Mouse (Mus musculus) embryonic facial prominence, embryonic 10.5 days (tissue): ENCODE measurements around the gene Grik4. TPM values are rescaled to one million over a fixed set of nuclear protein-coding genes. Genes with fewer than 3 reads are reported as not detected.

Source experiments
- DNase-seq: peaks from one replicate; pipeline ENCODE4 v3.0.0-alpha.2; 2017; ENCODE audit warnings: low spot score
- H3K27ac ChIP-seq: fragments of 300-500 bp; sonication (generic); replicated peaks from 2 replicates; pipeline ENCODE4 v1.5.1; 2016; ENCODE audit warnings: mild to moderate bottlenecking
- H3K27me3 ChIP-seq: fragments of 300-500 bp; sonication (generic); replicated peaks from 2 replicates; pipeline ENCODE4 v1.6.1; 2016; ENCODE audit warnings: low read depth, mild to moderate bottlenecking; ENCODE audit not compliant: poor library complexity, severe bottlenecking
- H3K36me3 ChIP-seq: fragments of 300-500 bp; sonication (generic); replicated peaks from 2 replicates; pipeline ENCODE4 v1.6.1; 2016; ENCODE audit warnings: mild to moderate bottlenecking, moderate library complexity
- H3K4me1 ChIP-seq: fragments of 300-500 bp; sonication (generic); 2 replicates; pipeline ENCODE4 v1.6.1; 2016
- H3K4me3 ChIP-seq: fragments of 300-500 bp; sonication (generic); 2 replicates; pipeline ENCODE4 v1.5.1; 2016; ENCODE audit warnings: mild to moderate bottlenecking, moderate library complexity
- H3K9me3 ChIP-seq: fragments of 300-500 bp; sonication (generic); 2 replicates; pipeline ENCODE4 v1.6.1; 2016; ENCODE audit warnings: mild to moderate bottlenecking
- WGBS: fragments of 180-500 bp; shearing (Covaris S2); methylation state at CpG from one replicate; pipeline ENCODE4 v1.1.7; 2016; 5-methylcytosine and 5-hydroxymethylcytosine counted together
- microRNA-seq: library from miRNA; unstranded; fragments of <30 nt; microRNA quantifications from one replicate; pipeline ENCODE4, GENCODE M21; 2017
- polyA plus RNA-seq: library from polyadenylated mRNA; unstranded; fragments of >200 nt; fragmentation: Nextera tagmentation; extraction: Ambion mirVana; gene quantifications from 2 replicates; pipeline ENCODE4 v1.2.1, GENCODE M21; 2016

Grik4 gene
- polyA plus RNA-seq, 1 experiment from 2014 or later, result 0.96 TPM

DNA sequence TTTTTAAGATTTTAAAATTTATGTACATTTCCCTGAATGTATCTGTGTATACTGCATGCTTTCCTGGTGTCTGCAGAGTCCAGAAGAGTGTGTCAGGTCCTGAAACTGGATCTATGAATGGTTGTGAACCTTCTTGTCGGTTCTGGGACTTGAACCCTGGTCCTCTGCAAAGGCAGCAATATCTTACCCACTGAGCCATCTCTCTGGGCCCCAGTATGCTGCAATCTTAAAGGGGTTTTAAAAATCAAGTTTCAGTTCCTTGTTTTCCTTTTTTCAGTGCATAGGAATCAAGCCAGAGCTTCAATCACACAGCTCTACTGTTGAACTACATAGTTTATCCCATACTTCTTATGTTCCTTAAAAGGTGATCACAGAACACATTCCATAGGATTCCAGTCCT, 461.3 kb downstream of the Grik4 start:
- no peaks in the 10 kb centered on the region for H3K27me3 ChIP-seq
- H3K36me3 ChIP-seq, result no peaks in the 10 kb centered on the region
- peaks cover 6% of the 10 kb centered on the region for H3K4me1 ChIP-seq
- no peaks in the 10 kb centered on the region for H3K9me3 ChIP-seq
- no peak overlapping the region for H3K27ac ChIP-seq
- H3K4me3 ChIP-seq, result no peak overlapping the region
- DNase-seq, result no peak
- WGBS, result 83% methylated on average over 1 of the region's 1 CpGs

GRCm38 (mm10) chr9:42476166-42476565, 468.1 kb downstream of the Grik4 start:
- 82% methylated on average over 4 of the region's 4 CpGs for WGBS
- Histone ChIP-seq H3K9me3 (no peaks in the 10 kb centered on the region), H3K4me1 (peaks cover 10% of the 10 kb centered on the region), H3K4me3 (no peak overlapping the region), H3K27ac (no peak overlapping the region), H3K27me3 (no peaks in the 10 kb centered on the region), H3K36me3 (no peaks in the 10 kb centered on the region)
- no peak for DNase-seq

- no peak for DNase-seq
- H3K36me3 ChIP-seq, result peaks cover 7% of the 10 kb centered on the region
- WGBS, result 84% methylated on average over 8 of the region's 8 CpGs
- no peaks in the 10 kb centered on the region for H3K9me3 ChIP-seq
- no peak overlapping the region for H3K4me3 ChIP-seq
- H3K27ac ChIP-seq, result no peak overlapping the region
- H3K4me1 ChIP-seq, result peaks cover 16% of the 10 kb centered on the region
- no peaks in the 10 kb centered on the region for H3K27me3 ChIP-seq
Observed at GRCm38 (mm10) chr9:42474244-42474643, 470.0 kb downstream of the Grik4 start.

DNA sequence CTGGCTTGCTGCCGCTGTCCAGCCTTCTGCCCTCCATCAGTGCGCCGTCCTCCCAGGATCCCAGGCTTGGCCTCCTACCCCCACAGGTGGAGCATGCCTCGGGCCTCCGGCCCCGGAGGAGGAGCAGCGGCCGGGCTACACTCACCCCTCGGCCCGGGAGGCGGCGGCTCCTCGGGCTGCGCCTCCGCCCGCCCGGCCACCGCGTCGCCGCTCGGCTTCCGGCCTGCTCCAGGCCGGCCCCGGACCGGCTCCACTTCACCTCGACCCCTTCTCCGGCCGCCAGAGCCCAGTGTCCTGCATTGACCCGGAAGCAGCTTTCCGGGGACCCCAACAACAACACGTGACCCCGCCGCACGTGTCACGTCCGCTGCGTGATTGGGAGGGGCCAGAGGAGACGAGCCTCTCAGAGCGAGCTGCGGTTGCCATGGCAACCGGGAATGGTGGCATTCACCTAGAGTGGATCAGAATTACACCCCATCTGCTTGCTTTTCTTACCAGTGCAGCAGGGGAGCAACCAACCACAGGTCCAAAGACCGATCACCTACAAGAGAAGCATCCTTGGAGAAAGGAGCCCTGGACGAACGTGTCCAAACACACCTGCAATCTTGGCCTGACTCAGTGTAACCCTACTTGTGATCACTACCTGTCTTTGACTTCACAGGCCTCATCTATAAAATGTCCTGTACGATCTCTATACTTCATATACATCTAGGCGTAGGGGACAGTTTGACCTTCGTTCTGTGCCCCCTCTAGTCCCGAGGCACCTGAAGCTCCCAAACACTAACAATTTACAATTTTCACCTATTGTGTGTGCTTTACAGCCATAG, 472.2 kb downstream of the Grik4 start:
- Histone ChIP-seq H3K27ac (peak overlapping the region; percentile 90), H3K4me1 (peaks cover 16% of the 10 kb centered on the region), H3K9me3 (no peaks in the 10 kb centered on the region), H3K36me3 (peaks cover 11% of the 10 kb centered on the region), H3K4me3 (peak overlapping the region; percentile 90), H3K27me3 (no peaks in the 10 kb centered on the region)
- WGBS, result 6% methylated on average over 49 of the region's 49 CpGs
- DNase-seq, result peak; percentile 95

DNA sequence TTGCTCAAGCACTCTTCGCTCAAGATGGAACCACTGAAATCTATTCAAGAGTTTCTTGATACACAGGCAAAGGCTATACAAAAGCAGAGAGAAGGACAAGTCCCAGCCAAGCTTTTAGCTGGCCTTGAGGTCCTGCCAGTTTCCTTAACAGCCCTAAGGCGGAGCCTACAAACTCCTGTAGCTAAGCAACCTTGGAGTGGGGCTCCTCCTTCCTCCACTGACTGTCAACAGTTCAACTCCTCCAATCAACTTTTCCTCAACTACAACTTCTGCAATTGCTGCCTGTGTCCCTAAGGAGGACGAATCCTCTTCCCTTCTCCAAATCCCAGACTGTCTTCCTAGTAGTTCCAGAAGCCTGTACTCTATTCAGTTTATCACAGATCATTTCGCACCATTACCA, 473.1 kb downstream of the Grik4 start:
- Histone ChIP-seq H3K27ac (peak overlapping the region; percentile 90; the same call in 1 of the 2 replicates), H3K36me3 (peaks cover 14% of the 10 kb centered on the region), H3K27me3 (no peaks in the 10 kb centered on the region), H3K9me3 (no peaks in the 10 kb centered on the region), H3K4me1 (peaks cover 16% of the 10 kb centered on the region), H3K4me3 (peak overlapping the region; percentile 90)
- DNase-seq, result no peak
- WGBS, result 54% methylated on average over 4 of the region's 4 CpGs

- 95% methylated on average over 15 of the region's 15 CpGs for whole genome bisulfite sequencing
- H3K9me3 ChIP-seq, result no peaks in the 10 kb centered on the region
- H3K27me3 ChIP-seq, result no peaks in the 10 kb centered on the region
- no peak overlapping the region for H3K4me3 ChIP-seq
- H3K36me3 ChIP-seq, result peaks cover 14% of the 10 kb centered on the region
- H3K4me1 ChIP-seq, result peaks cover 20% of the 10 kb centered on the region
- no peak for DNase-seq
- H3K27ac ChIP-seq, result no peak overlapping the region
Observed at GRCm38 (mm10) chr9:42469323-42469722, 475.0 kb downstream of the Grik4 start.

- Histone ChIP-seq H3K4me1 (peaks cover 25% of the 10 kb centered on the region), H3K4me3 (no peak overlapping the region), H3K27me3 (no peaks in the 10 kb centered on the region), H3K9me3 (no peaks in the 10 kb centered on the region), H3K27ac (no peak overlapping the region), H3K36me3 (peaks cover 14% of the 10 kb centered on the region)
- 95% methylated on average over 5 of the region's 5 CpGs for WGBS
- DNase-seq, result no peak
Observed at GRCm38 (mm10) chr9:42468360-42468759, 475.9 kb downstream of the Grik4 start.

Small RNA genes within 50 kb of the gene (microRNA-seq; reads per million reads assigned to microRNA genes)
- not detected for gene Gm27509

Other genes with a start within 250 kb of the Grik4 start
- gene Arhgef12, start 162.7 kb upstream of the Grik4 start, polyA plus RNA-seq, result 9.1 and 9.3 TPM in 2 replicates
- gene Tmem136, start 172.1 kb upstream of the Grik4 start, polyA plus RNA-seq, result 11.8 and 12.0 TPM in 2 replicates